Mouse (Mus musculus): ENCODE measurements around the gene Pno1. TPM values are rescaled to one million over a fixed set of nuclear protein-coding genes. Genes with fewer than 3 reads are reported as not detected.
"Not testable (repeated sequence)": the region's sequence is repeated elsewhere in the genome, so short reads cannot be mapped to it uniquely, and the experiment has no call there.

The Pno1 gene
- total and polyA plus RNA-seq, 3 experiments: 82.7 to 279 (median 155) TPM

DNA sequence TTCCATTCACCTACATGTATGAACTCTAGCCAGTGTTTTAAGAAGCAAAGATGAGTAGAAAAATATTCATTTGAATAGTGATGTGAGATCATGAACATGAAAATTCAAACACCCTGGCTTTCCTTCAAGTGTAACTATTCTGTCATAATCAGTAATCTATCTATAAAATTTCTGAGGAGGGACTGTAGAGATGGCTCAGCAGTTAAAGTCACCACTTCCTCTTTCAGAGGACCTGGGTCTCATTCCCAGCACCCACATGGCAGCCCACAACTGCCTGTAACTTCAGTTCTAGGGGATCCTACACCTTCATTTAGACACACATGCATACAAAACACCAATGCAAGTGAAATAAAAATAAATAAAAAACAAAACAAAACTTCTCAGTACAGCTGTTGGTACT, 37.3 kb upstream of the Pno1 start:
- H3K27me3 ChIP-seq (replicated peaks): no peaks in the 10 kb centered on the region

DNA sequence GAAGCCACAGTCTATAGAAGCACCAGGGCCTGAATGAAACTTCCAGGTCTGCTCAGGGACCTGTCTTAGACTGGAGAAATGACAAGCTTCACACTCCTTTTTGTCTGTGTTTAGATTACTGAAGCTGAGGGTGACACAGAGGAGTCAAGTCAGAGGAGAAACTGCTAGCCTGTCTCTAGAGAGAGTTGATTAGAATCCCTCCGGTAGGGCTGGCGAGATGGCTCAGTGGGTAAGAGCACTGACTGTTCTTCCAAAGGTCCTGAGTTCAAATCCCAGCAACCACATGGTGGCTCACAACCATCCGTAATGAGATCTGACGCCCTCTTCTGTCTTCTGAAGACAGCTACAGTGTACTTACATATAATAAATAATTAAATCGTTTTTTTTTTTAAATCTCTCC, 27.2 kb upstream of the Pno1 start:
- H3K9me3 ChIP-seq (replicated peaks; ENCODE audit: low read length); DNase-seq (ENCODE audit: extremely low read depth); H3K27me3 ChIP-seq (replicated peaks); H3K4me3 ChIP-seq (replicated peaks in 1 of 3; ENCODE audit: low read depth in 2 of 3, low read length in 2 of 3, poor library complexity in 1 of 3); dilution Hi-C loops (cut with MboI; ENCODE audit: extremely low pct_ligation_motif_present, extremely low pct_unique_long_range_greater_than_20kb, low sequenced_read_pairs); H3K4me2 ChIP-seq (ENCODE audit: insufficient read depth, low read depth, poor library complexity, severe bottlenecking); H3K27ac ChIP-seq (ENCODE audit: insufficient read depth, low read depth); H3K9ac ChIP-seq (ENCODE audit: insufficient read depth, low read depth); H3K79me2 ChIP-seq (replicated peaks; ENCODE audit: control insufficient read depth, extremely low read depth, insufficient read depth, poor library complexity, severe bottlenecking); in situ Hi-C loops (cut with MboI; ENCODE audit: low pct_ligation_motif_present, low pct_unique_long_range_greater_than_20kb, low sequenced_read_pairs); H3K4me1 ChIP-seq (ENCODE audit: control insufficient read depth in 1 of 2, insufficient read depth in 2 of 2): not testable (repeated sequence)
- H3K36me3 ChIP-seq (replicated peaks in 1 of 2; ENCODE audit: control insufficient read depth in 1 of 2, insufficient read depth in 1 of 2, low read length in 1 of 2): peaks cover 3 to 33% of the 10 kb centered on the region in 2 experiments

More for the DNA sequence above, 37.3 kb upstream of the Pno1 start:
- H3K4me2 ChIP-seq (ENCODE audit: insufficient read depth, low read depth, poor library complexity, severe bottlenecking): no peak overlapping the region
- H3K36me3 ChIP-seq (replicated peaks in 1 of 2; ENCODE audit: control insufficient read depth in 1 of 2, insufficient read depth in 1 of 2, low read length in 1 of 2): no peaks in the 10 kb centered on the region
- no peak overlapping the region for H3K9ac ChIP-seq (ENCODE audit: insufficient read depth, low read depth)
- H3K4me1 ChIP-seq (ENCODE audit: control insufficient read depth in 1 of 2, insufficient read depth in 2 of 2): peaks cover 5 to 6% of the 10 kb centered on the region in 2 experiments; a peak in 2 of 4 replicates
- H3K27ac ChIP-seq (ENCODE audit: insufficient read depth, low read depth): no peak overlapping the region
- no peak for DNase-seq (ENCODE audit: extremely low read depth)
- H3K4me3 ChIP-seq (replicated peaks in 1 of 3; ENCODE audit: low read depth in 2 of 3, low read length in 2 of 3, poor library complexity in 1 of 3): no peak overlapping the region
- dilution Hi-C loops (cut with MboI; ENCODE audit: extremely low pct_ligation_motif_present, extremely low pct_unique_long_range_greater_than_20kb, low sequenced_read_pairs): no loop called here
- H3K79me2 ChIP-seq (replicated peaks; ENCODE audit: control insufficient read depth, extremely low read depth, insufficient read depth, poor library complexity, severe bottlenecking): no peaks in the 10 kb centered on the region
- in situ Hi-C loops (cut with MboI; ENCODE audit: low pct_ligation_motif_present, low pct_unique_long_range_greater_than_20kb, low sequenced_read_pairs): no loop called here
- H3K9me3 ChIP-seq (replicated peaks; ENCODE audit: low read length): no peaks in the 10 kb centered on the region
- no peak for TF ChIP-seq HCFC1 (IDR thresholded peaks at IDR 0.05; ENCODE audit: low read depth, low read length)
- no peak for TF ChIP-seq EP300 (IDR thresholded peaks at IDR 0.05; ENCODE audit: low read length)
- no peak for TF ChIP-seq CHD2 (IDR thresholded peaks at IDR 0.05; ENCODE audit: low read length)
- no peak for TF ChIP-seq UBTF (IDR thresholded peaks at IDR 0.05; ENCODE audit: low read depth, low read length)

DNA sequence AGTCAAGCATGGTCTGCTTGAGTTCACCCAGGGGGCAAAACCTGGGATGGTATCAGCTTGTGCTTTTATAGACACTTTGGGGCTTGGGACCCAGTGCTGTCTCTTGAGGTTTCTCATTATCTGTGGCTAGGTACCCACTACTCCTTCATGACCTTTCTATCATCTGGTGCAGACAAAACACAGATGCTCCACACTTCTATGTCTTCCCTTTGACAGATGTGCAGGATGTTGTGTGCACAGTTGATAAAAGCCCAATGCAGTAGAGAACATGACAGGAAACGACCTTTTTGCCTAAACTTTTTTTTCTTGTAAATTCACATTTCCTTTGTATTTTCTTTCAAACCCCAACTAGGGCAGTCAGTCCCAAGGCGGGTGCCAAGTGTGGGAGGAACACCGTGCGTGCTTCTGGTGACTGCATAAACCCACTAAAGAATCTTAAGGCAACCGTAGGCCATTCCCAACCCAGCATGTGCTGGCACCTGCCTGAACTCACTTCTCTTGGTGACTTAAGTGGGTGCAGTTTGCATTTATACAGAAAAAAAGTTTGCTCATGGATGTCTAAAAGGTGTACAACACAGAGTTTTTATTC, 25.2 kb upstream of the Pno1 start:
- no peak for DNase-seq (ENCODE audit: extremely low read depth)
- Histone ChIP-seq H3K4me1 (ENCODE audit: control insufficient read depth in 1 of 2, insufficient read depth in 2 of 2) (no peaks in the 10 kb centered on the region), H3K27ac (ENCODE audit: insufficient read depth, low read depth) (no peak overlapping the region), H3K27me3 (replicated peaks) (no peaks in the 10 kb centered on the region), H3K79me2 (replicated peaks; ENCODE audit: control insufficient read depth, extremely low read depth, insufficient read depth, poor library complexity, severe bottlenecking) (no peaks in the 10 kb centered on the region), H3K4me3 (replicated peaks in 1 of 3; ENCODE audit: low read depth in 2 of 3, low read length in 2 of 3, poor library complexity in 1 of 3) (no peak overlapping the region), H3K36me3 (replicated peaks in 1 of 2; ENCODE audit: control insufficient read depth in 1 of 2, insufficient read depth in 1 of 2, low read length in 1 of 2) (peaks cover 13 to 53% of the 10 kb centered on the region in 2 experiments), H3K9ac (ENCODE audit: insufficient read depth, low read depth) (no peak overlapping the region), H3K9me3 (replicated peaks; ENCODE audit: low read length) (no peaks in the 10 kb centered on the region), H3K4me2 (ENCODE audit: insufficient read depth, low read depth, poor library complexity, severe bottlenecking) (no peak overlapping the region)
- in situ Hi-C loops (cut with MboI; ENCODE audit: low pct_ligation_motif_present, low pct_unique_long_range_greater_than_20kb, low sequenced_read_pairs): no loop called here
- TF ChIP-seq CTCF (conservative IDR thresholded peaks at IDR 0.05 in 1 of 2, IDR thresholded peaks at IDR 0.05 in 1 of 2; ENCODE audit: low read depth in 2 of 2, low read length in 2 of 2) (no peak), MAX (IDR thresholded peaks at IDR 0.05; ENCODE audit: low read length) (no peak), ETS1 (conservative IDR thresholded peaks at IDR 0.05; ENCODE audit: low read depth, low read length) (no peak), GABPA (IDR thresholded peaks at IDR 0.05; ENCODE audit: insufficient replicate concordance, low read depth, low read length) (no peak), EP300 (IDR thresholded peaks at IDR 0.05; ENCODE audit: low read length) (no peak), SMC3 (IDR thresholded peaks at IDR 0.05; ENCODE audit: low read depth, low read length) (no peak), PAX5 (IDR thresholded peaks at IDR 0.05; ENCODE audit: low read length) (no peak), BHLHE40 (IDR thresholded peaks at IDR 0.05; ENCODE audit: low read depth, low read length) (no peak), ZNF384 (IDR thresholded peaks at IDR 0.05; ENCODE audit: low read depth, low read length) (no peak), ZMIZ1 (IDR thresholded peaks at IDR 0.05; ENCODE audit: low read depth, low read length) (no peak), NRF1 (IDR thresholded peaks at IDR 0.05; ENCODE audit: low read depth, low read length) (no peak), E2F4 (IDR thresholded peaks at IDR 0.05; ENCODE audit: insufficient replicate concordance, low read depth, low read length) (no peak), MYC (IDR thresholded peaks at IDR 0.05; ENCODE audit: low read depth, low read length) (no peak)
- dilution Hi-C loops (cut with MboI; ENCODE audit: extremely low pct_ligation_motif_present, extremely low pct_unique_long_range_greater_than_20kb, low sequenced_read_pairs): no loop called here

All from CH12.LX (cell line).